ENCODE assay signal across 8 mouse cellular contexts in the genomic region with DNA sequence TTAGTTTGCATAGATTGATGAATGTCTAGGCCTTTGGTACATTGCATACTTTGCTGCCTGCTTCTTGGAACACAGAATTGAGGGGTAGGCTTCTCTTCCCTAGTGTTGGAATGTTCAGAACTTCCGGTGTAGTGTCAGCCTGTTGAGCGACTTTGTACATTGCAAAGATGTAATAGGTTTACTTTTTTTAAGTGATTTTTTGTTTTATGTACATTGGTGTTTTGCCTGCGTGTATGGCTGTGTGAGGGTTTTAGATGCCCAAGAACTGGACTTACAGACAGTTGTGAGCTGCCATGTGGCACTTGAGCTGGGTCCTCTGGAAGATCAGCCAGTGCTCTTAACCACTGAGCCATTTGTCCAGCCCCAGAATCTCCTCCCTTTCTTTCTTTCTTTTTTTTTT. TPM values are rescaled to one million over a fixed set of nuclear protein-coding genes. Genes with fewer than 3 reads are reported as not detected.
DNase-seq lines count a peak whose midpoint lies in the region; ATAC-seq and TF ChIP-seq lines count a peak whose summit lies in the region.

No protein-coding gene starts in this region.

- ATAC-seq in embryonic facial prominence, embryonic 13.5 days (ENCODE audit: insufficient number of reproducible peaks, insufficient read depth, low FRiP score, low TSS enrichment, low read depth), result no peak
- no peak for ATAC-seq in limb, embryonic 12.5 days (ENCODE audit: insufficient number of reproducible peaks, insufficient read depth, low FRiP score, low TSS enrichment, low read depth)

- peak overlapping the region; percentile 88 for H3K4me2 ChIP-seq in embryonic facial prominence, embryonic 13.5 days
- H3K4me2 ChIP-seq in limb, embryonic 12.5 days, result peak overlapping the region; percentile 84

- H3K36me3 ChIP-seq in embryonic facial prominence, embryonic 13.5 days, result peaks cover 18% of the 10 kb centered on the region
- H3K36me3 ChIP-seq in limb, embryonic 12.5 days, result peaks cover 23% of the 10 kb centered on the region
- peaks cover 16% of the 10 kb centered on the region for H3K36me3 ChIP-seq in small intestine, adult 2 months (ENCODE audit: control insufficient read depth, insufficient read depth, low read length)

- WGBS in lung, adult 2 months, result 9% methylated on average over 3 of the region's 3 CpGs
- 48% methylated on average over 3 of the region's 3 CpGs for WGBS in embryonic facial prominence, embryonic 13.5 days
- 66% methylated on average over 3 of the region's 3 CpGs for WGBS in limb, embryonic 12.5 days
- WGBS in small intestine, adult 2 months, result under 1% methylated on average over 3 of the region's 3 CpGs

- peak overlapping the region; percentile 100 for H3K27ac ChIP-seq in embryonic facial prominence, embryonic 13.5 days
- H3K27ac ChIP-seq in limb, embryonic 12.5 days, result peak overlapping the region; percentile 100
- no peak overlapping the region for H3K27ac ChIP-seq in small intestine, adult 2 months (ENCODE audit: insufficient read depth, low read depth, low read length)

- no peak for DNase-seq in lung, adult 2 months
- DNase-seq in lung, postnatal 14 days, result no peak
- no peak for DNase-seq in urinary bladder, postnatal 14 days (ENCODE audit: low spot score)
- no peak for DNase-seq in frontal cortex, postnatal 14 days (ENCODE audit: low spot score in 2 of 2)
- no peak for DNase-seq in frontal cortex, postnatal 25 days (ENCODE audit: low spot score in 2 of 2)

- H3K4me1 ChIP-seq in lung, adult 2 months (ENCODE audit: control insufficient read depth, insufficient read depth, low read length), result peaks cover 10% of the 10 kb centered on the region; the same call in 1 of the 2 replicates
- H3K4me1 ChIP-seq in embryonic facial prominence, embryonic 13.5 days, result peaks cover 24% of the 10 kb centered on the region
- peaks cover 26% of the 10 kb centered on the region for H3K4me1 ChIP-seq in limb, embryonic 12.5 days (replicated peaks)
- H3K4me1 ChIP-seq in small intestine, adult 2 months (ENCODE audit: control insufficient read depth, insufficient read depth, insufficient read length, low read length), result peaks cover 2% of the 10 kb centered on the region; the same call in 1 of the 2 replicates

- peak overlapping the region; percentile 100 for H3K9ac ChIP-seq in embryonic facial prominence, embryonic 13.5 days
- H3K9ac ChIP-seq in limb, embryonic 12.5 days (replicated peaks), result peak overlapping the region; percentile 23

- TF ChIP-seq CTCF in lung, adult 2 months (IDR thresholded peaks at IDR 0.05; ENCODE audit: insufficient read depth, low read length), result no peak
- no peak for TF ChIP-seq CTCF in small intestine, adult 2 months (IDR thresholded peaks at IDR 0.05; ENCODE audit: extremely low read depth, insufficient read length, insufficient replicate concordance, low read depth, low read length)

- H3K9me3 ChIP-seq in embryonic facial prominence, embryonic 13.5 days, result no peaks in the 10 kb centered on the region
- no peaks in the 10 kb centered on the region for H3K9me3 ChIP-seq in limb, embryonic 12.5 days

- H3K4me3 ChIP-seq in lung, adult 2 months (replicated peaks; ENCODE audit: extremely low read depth, low read depth, low read length), result peak overlapping the region; percentile 68
- H3K4me3 ChIP-seq in embryonic facial prominence, embryonic 13.5 days, result peak overlapping the region; percentile 91
- peak overlapping the region; percentile 95 for H3K4me3 ChIP-seq in limb, embryonic 12.5 days (replicated peaks)
- H3K4me3 ChIP-seq in small intestine, adult 2 months (ENCODE audit: low read depth, low read length), result peak overlapping the region; percentile 29; the same call in 1 of the 2 replicates

- no peaks in the 10 kb centered on the region for H3K27me3 ChIP-seq in embryonic facial prominence, embryonic 13.5 days
- no peaks in the 10 kb centered on the region for H3K27me3 ChIP-seq in limb, embryonic 12.5 days
- no peaks in the 10 kb centered on the region for H3K27me3 ChIP-seq in small intestine, adult 2 months (ENCODE audit: control insufficient read depth, insufficient read depth, low read length)

- TF ChIP-seq POLR2A in lung, adult 2 months (IDR thresholded peaks at IDR 0.05; ENCODE audit: borderline replicate concordance, extremely low read depth, low read depth, low read length), result no peak
- TF ChIP-seq POLR2A in small intestine, adult 2 months (IDR thresholded peaks at IDR 0.05; ENCODE audit: low read depth, low read length), result no peak

RNA-seq across cellular contexts. Expression of gene Ino80d, which starts 1.1 kb away (rescaled TPM):
- polyA plus RNA-seq in lung, adult 2 months (2012; rRNA removed), result 14.7 and 16.7 TPM in 2 replicates
- 12.2 and 12.7 TPM in 2 replicates for polyA plus RNA-seq in embryonic facial prominence, embryonic 13.5 days (2015; fragmentation: Nextera tagmentation; extraction: Ambion mirVana)
- 9.9 and 10.8 TPM in 2 replicates for polyA plus RNA-seq in limb, embryonic 12.5 days (2016; fragmentation: Nextera tagmentation; extraction: Ambion mirVana)
- 6.0 and 11.5 TPM in 2 replicates for polyA plus RNA-seq in small intestine, adult 2 months (2012; rRNA removed)

Comparison
In these comparisons a context has a peak if more than half of its experiments do, and no peak if none do; other contexts are left out.
1. H3K4me3 ChIP-seq: peak in every context shown above with its lines; median percentile 95 in limb, embryonic 12.5 days; 91 in embryonic facial prominence, embryonic 13.5 days; 68 in lung, adult 2 months; 29 in small intestine, adult 2 months.